Mouse (Mus musculus): ENCODE results near the gene Cox19.

Cox19 gene

GRCm38 (mm10) chr5:139326111-139326696, 25.0 kb downstream of the Cox19 start:
- no peak for DNase-seq

- DNase-seq: peak; percentile 70
Observed at GRCm38 (mm10) chr5:139325395-139325966, 25.7 kb downstream of the Cox19 start, which contains the start of gene Adap1. Adap1 (minus strand) TSS chr5:139325622.

DNA sequence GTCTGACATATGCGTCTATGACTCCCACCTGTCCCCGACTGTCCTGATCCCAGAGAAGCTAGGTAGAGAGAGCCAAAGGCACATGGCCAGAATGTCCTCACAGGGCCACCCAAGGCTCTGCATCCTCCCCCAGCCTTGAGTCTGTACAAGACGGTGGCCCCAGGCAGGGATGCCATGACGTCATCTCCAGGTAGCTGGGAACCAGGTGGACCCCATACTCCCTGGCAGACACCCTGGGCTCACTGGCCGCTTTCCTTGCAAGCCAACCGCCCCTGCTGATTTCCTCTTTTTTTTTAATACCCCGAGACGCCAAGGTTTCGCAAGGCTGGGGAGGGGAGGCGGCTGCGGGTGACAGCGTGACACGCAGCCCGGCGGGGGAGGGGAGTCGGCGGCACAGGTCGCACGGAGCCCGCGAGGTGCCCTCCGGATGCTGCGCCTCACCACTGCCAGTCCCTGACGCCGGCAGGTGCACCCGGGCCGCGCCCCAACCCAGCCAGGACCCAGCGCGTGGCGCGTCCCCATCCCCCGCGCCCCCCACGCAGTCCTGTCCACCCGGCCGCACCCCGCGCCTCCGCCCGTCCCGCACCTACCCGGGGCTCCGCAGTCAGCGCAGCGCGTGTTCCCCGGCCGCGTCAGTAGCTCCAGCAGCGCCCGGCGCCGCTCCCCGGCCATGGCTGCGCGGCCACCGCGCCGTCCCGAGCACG, 26.4 kb downstream of the Cox19 start:
- peak; percentile 45 for DNase-seq

DNA sequence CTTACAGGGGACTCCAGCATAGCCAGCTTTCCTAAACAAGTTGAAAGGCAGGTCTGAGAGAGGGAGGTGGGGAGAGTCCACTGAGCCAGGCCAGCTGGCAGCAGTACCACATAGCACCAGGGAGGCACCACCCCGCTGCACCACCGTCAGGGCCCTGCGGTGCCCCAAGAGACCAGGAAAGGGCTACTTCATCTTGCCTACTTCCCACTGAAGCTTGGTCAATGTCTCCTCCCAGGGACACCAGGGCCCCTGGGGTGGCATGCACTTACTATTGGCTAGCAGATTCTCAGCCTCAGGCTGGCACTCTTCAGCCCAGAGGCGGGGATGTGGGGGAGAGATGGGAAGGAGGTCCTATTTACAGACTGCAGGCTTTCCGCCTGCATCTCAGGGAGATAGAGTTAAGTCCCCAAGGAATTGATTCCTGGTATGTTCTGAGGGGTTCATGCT, 27.1 kb downstream of the Cox19 start:
- peak; percentile 54 for DNase-seq

DNA sequence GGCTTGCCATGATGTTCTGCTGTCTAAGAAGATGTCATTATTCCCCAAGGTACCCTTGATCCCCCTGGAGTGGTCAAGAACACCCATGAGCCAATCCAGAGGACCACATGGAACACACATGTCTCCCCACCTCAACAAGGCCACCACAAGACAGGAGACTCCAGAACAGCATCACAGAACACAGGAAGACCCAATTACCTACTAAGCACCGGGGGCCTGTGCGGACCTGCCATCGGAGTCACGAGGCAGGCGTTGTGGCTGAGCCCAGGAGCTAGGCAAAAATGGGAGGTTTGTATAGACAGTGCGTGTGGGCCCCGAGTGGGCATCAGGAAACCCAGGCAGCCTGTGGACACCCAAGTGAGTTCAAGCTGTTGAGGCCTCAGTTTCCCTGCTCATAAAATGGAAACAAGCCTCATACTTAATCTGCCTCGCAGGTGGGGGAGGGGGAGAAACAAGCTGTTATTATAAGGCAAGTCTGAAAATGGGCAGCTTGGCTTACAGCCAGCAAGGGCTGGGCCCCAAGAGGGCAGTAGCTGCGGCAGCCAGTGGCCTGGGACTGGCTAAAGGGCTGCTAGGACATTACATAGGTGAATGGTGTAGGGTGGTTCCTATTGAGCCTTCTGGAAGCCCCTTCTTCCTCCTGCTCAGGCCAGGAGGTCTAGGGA, 27.8 kb downstream of the Cox19 start:
- peak; percentile 63 for DNase-seq

DNA sequence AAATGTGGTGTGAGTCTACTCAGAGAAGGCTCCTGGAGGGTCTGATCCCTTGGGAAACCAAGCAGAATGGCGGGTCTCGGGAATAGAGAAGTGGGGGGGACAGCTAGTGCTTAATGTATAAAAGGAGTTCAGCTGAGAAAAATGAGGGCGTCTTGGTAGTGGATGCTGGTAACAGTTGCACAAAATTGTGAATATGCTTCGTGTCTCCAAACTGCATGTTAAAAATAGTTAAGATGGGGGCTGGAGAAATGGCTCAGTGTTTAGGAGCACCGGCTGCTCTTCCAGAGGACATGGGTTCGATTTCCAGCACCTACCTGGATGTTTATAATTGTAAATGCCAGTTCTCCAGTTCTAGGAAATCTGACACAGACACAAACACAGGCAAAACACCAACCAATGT, 29.9 kb downstream of the Cox19 start:
- DNase-seq: no peak

- DNase-seq: peak; percentile 64
Observed at GRCm38 (mm10) chr5:139320424-139320823, 30.8 kb downstream of the Cox19 start.

- no peak for DNase-seq
Observed at GRCm38 (mm10) chr5:139317751-139318504, 33.3 kb downstream of the Cox19 start.

- DNase-seq: peak; percentile 91
Observed at GRCm38 (mm10) chr5:139316982-139317675, 34.1 kb downstream of the Cox19 start.

GRCm38 (mm10) chr5:139314941-139315642, 36.1 kb downstream of the Cox19 start:
- DNase-seq: peak; percentile 73

GRCm38 (mm10) chr5:139313536-139313935, 37.7 kb downstream of the Cox19 start:
- no peak for DNase-seq

GRCm38 (mm10) chr5:139311822-139312221, 39.4 kb downstream of the Cox19 start:
- no peak for DNase-seq

DNA sequence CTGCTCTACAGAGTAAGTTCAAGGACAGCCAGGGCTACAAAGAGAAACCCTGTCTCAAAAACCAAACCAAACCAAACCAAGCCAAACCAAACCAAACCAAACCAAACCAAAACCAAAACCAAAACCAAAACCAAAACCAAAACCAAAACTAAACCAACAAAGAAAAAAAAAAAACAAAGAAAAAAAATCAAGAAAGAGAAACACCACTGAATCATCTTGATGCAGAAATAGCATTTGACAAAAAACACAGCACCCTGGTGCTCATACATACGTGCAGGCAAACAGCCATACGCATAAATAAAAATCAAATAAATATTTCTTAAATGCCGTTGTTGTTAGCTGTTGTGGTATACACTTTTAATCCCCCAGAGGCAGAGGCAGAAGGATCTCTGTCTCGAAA, 40.7 kb downstream of the Cox19 start:
- no peak for DNase-seq

- no peak for DNase-seq
Observed at GRCm38 (mm10) chr5:139309946-139310345, 41.3 kb downstream of the Cox19 start.

GRCm38 (mm10) chr5:139303646-139304061, 47.6 kb downstream of the Cox19 start:
- no peak for DNase-seq

DNA sequence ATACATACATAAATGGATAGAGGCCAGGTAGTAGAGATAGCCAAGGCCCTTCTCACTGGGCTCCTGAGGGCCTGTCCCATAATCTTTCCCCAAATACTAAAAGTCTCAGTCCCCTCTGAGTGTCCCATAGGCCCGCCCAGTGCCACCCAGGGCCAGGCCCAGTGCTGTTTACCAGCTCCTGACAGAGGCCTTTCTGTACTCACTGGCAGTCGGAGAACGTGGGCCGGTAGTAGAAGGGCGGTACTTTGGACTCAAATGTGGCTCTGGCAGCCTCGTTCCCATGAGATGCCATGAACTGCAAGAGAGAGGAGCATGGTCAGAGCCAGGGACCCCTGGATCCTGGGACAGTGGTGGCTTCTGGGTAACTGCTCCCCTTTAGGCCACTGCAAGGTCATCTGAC, 49.1 kb downstream of the Cox19 start:
- DNase-seq: no peak

GRCm38 (mm10) chr5:139297745-139298144, 53.5 kb downstream of the Cox19 start:
- DNase-seq: no peak

GRCm38 (mm10) chr5:139297092-139297491, 54.1 kb downstream of the Cox19 start:
- DNase-seq: no peak

GRCm38 (mm10) chr5:139294089-139294488, 57.1 kb downstream of the Cox19 start:
- no peak for DNase-seq

- DNase-seq: peak; percentile 65
Observed at GRCm38 (mm10) chr5:139291811-139292560, 59.2 kb downstream of the Cox19 start.
